Mouse (Mus musculus): ENCODE results near the gene 1110032F04Rik. TPM values are rescaled to one million over a fixed set of nuclear protein-coding genes. Genes with fewer than 3 reads are reported as not detected.
"Not testable (repeated sequence)": the region's sequence is repeated elsewhere in the genome, so short reads cannot be mapped to it uniquely, and the experiment has no call there.

1110032F04Rik gene
- polyA plus RNA-seq, 1 experiment from 2014 or later, result 0.81 TPM

DNA sequence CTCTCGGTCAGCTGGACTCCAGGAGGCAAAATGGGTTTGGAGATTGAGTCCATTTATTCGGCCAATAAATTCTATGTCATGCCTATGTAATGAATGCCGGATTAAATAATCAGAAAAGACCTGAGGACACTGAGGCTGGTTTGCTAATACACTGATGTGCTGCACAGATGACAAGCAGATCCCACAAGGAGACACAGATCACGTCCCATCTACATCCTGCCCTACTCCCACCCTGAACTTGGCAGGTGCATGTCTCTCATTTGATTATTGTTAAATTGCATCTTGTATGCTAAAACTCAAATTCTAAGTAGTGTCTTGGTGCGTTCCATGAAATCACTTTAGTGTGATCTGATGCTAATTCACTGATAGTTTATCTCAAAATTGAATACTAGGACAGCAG lies 17.5 kb downstream of the 1110032F04Rik start:
- H3K4me1 ChIP-seq (ENCODE audit: control insufficient read depth, insufficient read depth, low read length), result no peaks in the 10 kb centered on the region
- ATAC-seq (ENCODE audit: insufficient number of reproducible peaks, low FRiP score, low TSS enrichment, low read depth) (no peak), DNase-seq (ENCODE audit: low spot score) (no peak)
- no peaks in the 10 kb centered on the region for H3K36me3 ChIP-seq (ENCODE audit: control insufficient read depth, insufficient read depth, low read length)
- no peaks in the 10 kb centered on the region for H3K27me3 ChIP-seq (ENCODE audit: control insufficient read depth, insufficient read depth, low read length)
- WGBS, result 93% methylated on average over 5 of the region's 5 CpGs
- no peak overlapping the region for H3K27ac ChIP-seq (replicated peaks; ENCODE audit: low read depth, low read length)
- no peak overlapping the region for H3K9ac ChIP-seq (ENCODE audit: low read length)
- H3K4me3 ChIP-seq (ENCODE audit: low read depth, low read length), result no peak overlapping the region
- no peaks in the 10 kb centered on the region for H3K9me3 ChIP-seq (ENCODE audit: control insufficient read depth, low read length)
- no peak overlapping the region for H3K4me2 ChIP-seq (ENCODE audit: low read depth, severe bottlenecking)

DNA sequence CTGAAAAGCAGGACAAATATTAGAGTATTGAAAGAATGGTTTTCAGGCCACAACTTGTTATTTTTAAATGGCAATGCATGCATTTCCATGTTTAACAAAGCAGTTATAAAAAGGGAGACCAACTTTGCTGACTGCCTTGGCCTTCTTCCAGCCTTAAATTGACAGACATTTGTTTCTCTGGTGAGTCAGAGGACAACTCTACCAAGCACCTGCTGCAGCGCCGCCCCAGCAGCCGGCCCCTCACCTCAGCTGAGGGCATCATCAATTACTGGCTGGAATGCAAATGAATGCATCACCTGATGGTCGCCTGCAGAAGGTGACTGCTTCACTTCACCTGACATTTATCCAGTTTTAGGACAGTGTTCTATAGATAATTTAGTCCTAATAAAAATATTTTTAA lies 26.0 kb downstream of the 1110032F04Rik start:
- no peaks in the 10 kb centered on the region for H3K9me3 ChIP-seq (ENCODE audit: control insufficient read depth, low read length)
- no peak for ATAC-seq (ENCODE audit: insufficient number of reproducible peaks, low FRiP score, low TSS enrichment, low read depth)
- no peak overlapping the region for H3K4me2 ChIP-seq (ENCODE audit: low read depth, severe bottlenecking)
- no peak overlapping the region for H3K4me3 ChIP-seq (ENCODE audit: low read depth, low read length)
- H3K4me1 ChIP-seq (ENCODE audit: control insufficient read depth, insufficient read depth, low read length), result no peaks in the 10 kb centered on the region
- 78% methylated on average over 4 of the region's 4 CpGs for WGBS
- H3K27ac ChIP-seq (replicated peaks; ENCODE audit: low read depth, low read length), result no peak overlapping the region
- H3K36me3 ChIP-seq (ENCODE audit: control insufficient read depth, insufficient read depth, low read length), result no peaks in the 10 kb centered on the region
- no peak for DNase-seq (ENCODE audit: low spot score)
- no peaks in the 10 kb centered on the region for H3K27me3 ChIP-seq (ENCODE audit: control insufficient read depth, insufficient read depth, low read length)
- no peak overlapping the region for H3K9ac ChIP-seq (ENCODE audit: low read length)

DNA sequence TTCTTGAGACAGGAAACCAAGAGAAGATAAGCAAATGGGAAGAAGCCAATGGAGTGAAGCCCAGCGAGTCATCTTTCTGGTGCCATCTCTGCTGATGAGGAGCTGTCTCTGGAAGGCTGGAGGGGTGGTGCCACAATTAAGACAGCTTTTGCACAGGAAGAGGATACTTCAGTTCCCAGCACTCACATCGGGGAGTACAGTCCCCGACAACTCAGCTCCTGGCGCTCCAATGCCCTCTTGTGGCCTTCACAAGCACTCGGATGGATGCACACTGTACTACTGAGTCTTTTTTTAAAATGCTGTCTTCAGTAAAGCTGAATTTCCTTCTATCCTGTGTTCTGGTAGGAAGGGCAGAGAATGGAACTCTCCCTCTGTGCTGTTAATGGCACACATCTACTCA lies 27.8 kb downstream of the 1110032F04Rik start:
- Histone ChIP-seq H3K9ac (ENCODE audit: low read length) (no peak overlapping the region), H3K9me3 (ENCODE audit: control insufficient read depth, low read length) (no peaks in the 10 kb centered on the region), H3K27ac (replicated peaks; ENCODE audit: low read depth, low read length) (no peak overlapping the region), H3K4me3 (ENCODE audit: low read depth, low read length) (no peak overlapping the region), H3K4me2 (ENCODE audit: low read depth, severe bottlenecking) (no peak overlapping the region), H3K27me3 (ENCODE audit: control insufficient read depth, insufficient read depth, low read length) (no peaks in the 10 kb centered on the region), H3K36me3 (ENCODE audit: control insufficient read depth, insufficient read depth, low read length) (no peaks in the 10 kb centered on the region), H3K4me1 (ENCODE audit: control insufficient read depth, insufficient read depth, low read length) (no peaks in the 10 kb centered on the region)
- no peak for ATAC-seq (ENCODE audit: insufficient number of reproducible peaks, low FRiP score, low TSS enrichment, low read depth)
- WGBS, result 90% methylated on average over 5 of the region's 5 CpGs
- no peak for DNase-seq (ENCODE audit: low spot score)

DNA sequence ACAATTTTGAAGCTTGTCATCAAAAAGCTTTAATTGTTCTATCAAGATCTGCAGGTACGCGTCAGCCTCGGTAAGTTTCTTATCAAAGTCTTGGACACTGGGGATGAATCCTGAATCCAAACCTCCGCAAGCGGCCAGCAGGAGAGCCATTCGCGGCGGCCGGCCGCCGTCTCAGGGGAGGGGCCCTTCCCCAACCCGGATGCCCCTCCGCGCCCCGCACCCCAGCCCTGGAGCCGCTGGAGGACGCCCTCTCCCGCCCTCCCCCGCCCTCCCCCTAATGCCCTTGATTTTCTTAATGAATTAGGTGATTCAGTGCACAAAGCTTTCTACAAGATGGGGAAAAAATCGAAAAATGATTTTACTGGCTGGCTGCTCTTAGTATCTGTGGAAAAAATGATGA lies 33.2 kb downstream of the 1110032F04Rik start:
- not testable (repeated sequence) for H3K27ac ChIP-seq (replicated peaks; ENCODE audit: low read depth, low read length); H3K4me3 ChIP-seq (ENCODE audit: low read depth, low read length); H3K36me3 ChIP-seq (ENCODE audit: control insufficient read depth, insufficient read depth, low read length); H3K4me2 ChIP-seq (ENCODE audit: low read depth, severe bottlenecking); DNase-seq (ENCODE audit: low spot score); ATAC-seq (ENCODE audit: insufficient number of reproducible peaks, low FRiP score, low TSS enrichment, low read depth); H3K4me1 ChIP-seq (ENCODE audit: control insufficient read depth, insufficient read depth, low read length); H3K9ac ChIP-seq (ENCODE audit: low read length); H3K9me3 ChIP-seq (ENCODE audit: control insufficient read depth, low read length); H3K27me3 ChIP-seq (ENCODE audit: control insufficient read depth, insufficient read depth, low read length)
- WGBS, result 88% methylated on average over 20 of the region's 20 CpGs

DNA sequence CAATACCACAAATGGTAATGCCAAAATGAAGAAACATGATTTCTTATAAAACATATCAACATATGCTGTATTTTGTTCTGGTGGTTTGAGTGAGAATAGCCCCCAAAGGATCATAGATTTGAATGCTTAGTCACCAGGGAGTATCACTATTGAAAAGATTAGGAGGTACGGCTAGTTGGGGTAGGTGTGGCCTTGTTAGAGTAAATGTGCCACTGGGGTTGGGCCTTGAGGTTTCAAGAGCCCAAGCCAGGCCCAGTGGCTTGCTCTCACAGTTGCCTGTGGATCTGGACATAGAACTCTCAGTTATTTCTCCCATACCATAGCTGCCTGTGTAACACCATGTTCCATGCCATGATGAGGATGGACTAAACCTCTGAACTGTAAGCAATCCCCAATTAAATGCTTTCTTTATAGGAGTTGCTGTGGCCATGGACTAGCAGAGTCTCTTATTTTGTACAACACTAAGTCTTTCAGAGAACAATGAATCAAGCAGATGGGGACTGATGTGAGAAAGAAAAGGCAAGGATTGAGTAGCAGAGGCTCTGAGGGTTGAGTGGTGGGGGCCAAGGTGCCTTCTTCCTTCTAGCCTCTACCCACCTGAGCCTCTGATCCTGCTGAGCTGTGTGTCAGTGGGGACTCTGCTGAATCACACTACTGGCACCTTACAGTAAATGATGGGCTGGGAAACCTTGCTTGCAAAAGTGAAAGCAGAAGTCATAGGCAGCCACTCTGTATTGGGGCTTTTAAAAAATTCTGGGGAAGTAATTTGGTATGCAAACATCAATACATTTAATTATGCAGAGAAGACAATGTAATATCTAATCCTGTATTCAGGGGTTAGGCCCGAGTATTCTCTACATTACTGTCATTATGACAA lies 35.8 kb downstream of the 1110032F04Rik start:
- Histone ChIP-seq H3K27me3 (ENCODE audit: control insufficient read depth, insufficient read depth, low read length) (no peaks in the 10 kb centered on the region), H3K9ac (ENCODE audit: low read length) (no peak overlapping the region), H3K4me2 (ENCODE audit: low read depth, severe bottlenecking) (no peak overlapping the region), H3K36me3 (ENCODE audit: control insufficient read depth, insufficient read depth, low read length) (no peaks in the 10 kb centered on the region), H3K9me3 (ENCODE audit: control insufficient read depth, low read length) (no peaks in the 10 kb centered on the region), H3K4me1 (ENCODE audit: control insufficient read depth, insufficient read depth, low read length) (no peaks in the 10 kb centered on the region), H3K4me3 (ENCODE audit: low read depth, low read length) (no peak overlapping the region), H3K27ac (replicated peaks; ENCODE audit: low read depth, low read length) (no peak overlapping the region)
- 94% methylated on average over 2 of the region's 2 CpGs for WGBS
- no peak for ATAC-seq (ENCODE audit: insufficient number of reproducible peaks, low FRiP score, low TSS enrichment, low read depth)
- DNase-seq (ENCODE audit: low spot score), result no peak

DNA sequence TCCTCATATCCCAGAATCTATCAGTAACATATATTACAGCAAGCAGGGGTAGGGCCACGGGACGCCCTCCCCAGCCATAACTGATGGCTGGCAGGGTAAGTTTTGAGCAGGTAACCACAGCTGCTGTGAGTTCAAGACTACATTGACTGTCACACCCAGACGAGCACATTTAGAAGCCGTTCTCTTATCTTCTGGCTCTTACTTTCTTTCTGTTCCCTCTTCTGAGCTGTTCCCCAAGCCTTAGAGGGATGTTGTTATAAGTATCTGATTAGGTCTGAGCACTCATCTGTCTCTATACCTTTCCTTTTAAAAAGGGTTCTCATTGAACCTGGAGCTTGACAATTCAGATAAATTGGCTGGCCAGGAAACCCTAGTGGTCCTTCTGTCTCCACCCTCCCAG lies 38.1 kb downstream of the 1110032F04Rik start:
- Histone ChIP-seq H3K27ac (replicated peaks; ENCODE audit: low read depth, low read length) (no peak overlapping the region), H3K27me3 (ENCODE audit: control insufficient read depth, insufficient read depth, low read length) (no peaks in the 10 kb centered on the region), H3K9ac (ENCODE audit: low read length) (no peak overlapping the region), H3K4me3 (ENCODE audit: low read depth, low read length) (no peak overlapping the region), H3K9me3 (ENCODE audit: control insufficient read depth, low read length) (no peaks in the 10 kb centered on the region), H3K4me1 (ENCODE audit: control insufficient read depth, insufficient read depth, low read length) (no peaks in the 10 kb centered on the region), H3K4me2 (ENCODE audit: low read depth, severe bottlenecking) (no peak overlapping the region), H3K36me3 (ENCODE audit: control insufficient read depth, insufficient read depth, low read length) (no peaks in the 10 kb centered on the region)
- 84% methylated on average over 4 of the region's 4 CpGs for WGBS
- DNase-seq (ENCODE audit: low spot score), result no peak
- ATAC-seq (ENCODE audit: insufficient number of reproducible peaks, low FRiP score, low TSS enrichment, low read depth), result no peak

Other genes starting within 250 kb of the 1110032F04Rik start
- gene Il12a, start 178.9 kb upstream of the 1110032F04Rik start, polyA plus RNA-seq (2014; fragmentation: Nextera tagmentation; extraction: Ambion mirVana), result 0.37 and 1.2 TPM in 2 replicates
- 21.4 and 22.1 TPM in 2 replicates for gene Ift80, start 135.0 kb downstream of the 1110032F04Rik start, polyA plus RNA-seq (2014; fragmentation: Nextera tagmentation; extraction: Ambion mirVana)
- 209 and 222 TPM in 2 replicates for gene Smc4, start 135.2 kb downstream of the 1110032F04Rik start, polyA plus RNA-seq (2014; fragmentation: Nextera tagmentation; extraction: Ambion mirVana)
- 213 and 220 TPM in 2 replicates for gene Trim59, start 175.2 kb downstream of the 1110032F04Rik start, polyA plus RNA-seq (2014; fragmentation: Nextera tagmentation; extraction: Ambion mirVana)

Data from limb, embryonic 11.5 days (tissue).